Mouse (Mus musculus): ENCODE results near the gene Gm43191. TPM values are rescaled to one million over a fixed set of nuclear protein-coding genes. Genes with fewer than 3 reads are reported as not detected.
A peak's percentile ranks its signal among the peaks of the same experiment; 100 is the strongest.
"Not testable (repeated sequence)": the region's sequence is repeated elsewhere in the genome, so short reads cannot be mapped to it uniquely, and the experiment has no call there.

Gene Gm43191
- polyA plus RNA-seq, 1 experiment from 2014 or later: 0.59 TPM

- no peaks in the 10 kb centered on the region for H3K9me3 ChIP-seq
- WGBS: 78% methylated on average over 7 of the region's 7 CpGs
- no peak overlapping the region for H3K4me3 ChIP-seq
- H3K27me3 ChIP-seq (ENCODE audit: insufficient read depth, poor library complexity, severe bottlenecking): no peaks in the 10 kb centered on the region
- peak; percentile 33 for DNase-seq (ENCODE audit: low spot score)
- no peak overlapping the region for H3K27ac ChIP-seq
- H3K36me3 ChIP-seq: no peaks in the 10 kb centered on the region
- H3K4me1 ChIP-seq: peaks cover 54% of the 10 kb centered on the region
These were observed 24.7 kb downstream of the Gm43191 start for GRCm38 (mm10) chr3:116656184-116656965.

DNA sequence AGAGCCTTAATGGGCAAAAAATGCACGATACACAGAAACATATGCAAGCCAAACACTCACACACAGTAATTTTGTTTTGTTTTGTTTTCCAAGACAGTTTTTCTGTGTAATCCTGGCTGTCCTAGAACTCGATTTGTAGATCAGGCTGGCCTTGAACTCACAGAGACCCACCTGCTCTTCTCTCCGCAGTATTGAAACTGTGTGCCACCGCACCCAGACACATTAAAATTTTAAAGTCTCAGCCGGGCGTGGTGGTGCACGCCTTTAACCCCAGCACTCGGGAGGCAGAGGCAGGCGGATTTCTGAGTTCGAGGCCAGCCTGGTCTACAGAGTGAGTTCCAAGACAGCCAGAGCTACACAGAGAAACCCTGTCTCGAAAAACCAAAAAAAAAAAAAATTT is 27.0 kb downstream of the Gm43191 start:
- not testable (repeated sequence) for H3K27ac ChIP-seq; DNase-seq (ENCODE audit: low spot score); H3K9me3 ChIP-seq; H3K27me3 ChIP-seq (ENCODE audit: insufficient read depth, poor library complexity, severe bottlenecking); H3K4me3 ChIP-seq
- Histone ChIP-seq H3K4me1 (peaks cover 45% of the 10 kb centered on the region), H3K36me3 (peaks cover 19% of the 10 kb centered on the region; the same call in 1 of the 2 replicates)
- WGBS: 91% methylated on average over 11 of the region's 11 CpGs

DNA sequence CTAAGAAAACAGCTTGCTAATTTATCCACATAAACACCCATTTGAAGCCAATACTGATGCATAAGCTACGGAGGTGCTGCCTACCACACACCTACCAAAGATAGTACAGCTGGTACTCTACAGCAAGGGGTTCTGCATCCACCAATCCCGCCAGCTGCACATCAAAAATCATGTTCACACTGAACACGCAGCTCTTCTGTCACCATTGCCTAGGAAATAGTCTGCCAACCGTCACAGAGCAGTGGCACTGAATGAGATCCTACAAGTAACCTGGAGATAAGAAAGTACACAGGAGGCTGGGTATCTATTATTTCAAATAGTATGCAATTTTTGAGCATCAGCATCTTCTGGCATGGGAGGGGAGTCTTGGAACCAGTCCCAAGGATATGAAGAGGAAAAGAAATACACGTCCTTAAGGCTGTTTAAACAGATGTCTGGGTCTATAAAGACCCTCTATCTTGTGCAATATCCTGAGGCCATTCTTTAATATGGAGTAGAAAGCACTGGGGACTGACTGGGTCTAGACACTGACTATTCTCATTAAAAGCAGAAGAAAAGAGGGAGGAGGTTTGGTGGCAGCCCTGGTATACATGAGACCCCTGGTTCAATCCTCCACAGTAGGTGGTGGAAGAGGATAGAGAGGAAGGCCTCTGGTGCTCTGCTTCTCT is 27.6 kb downstream of the Gm43191 start:
- H3K36me3 ChIP-seq: peaks cover 22% of the 10 kb centered on the region; the same call in 1 of the 2 replicates
- no peak overlapping the region for H3K4me3 ChIP-seq
- 66% methylated on average over 5 of the region's 5 CpGs for WGBS
- no peaks in the 10 kb centered on the region for H3K27me3 ChIP-seq (ENCODE audit: insufficient read depth, poor library complexity, severe bottlenecking)
- peaks cover 41% of the 10 kb centered on the region for H3K4me1 ChIP-seq
- H3K9me3 ChIP-seq: no peaks in the 10 kb centered on the region
- H3K27ac ChIP-seq: no peak overlapping the region
- no peak for DNase-seq (ENCODE audit: low spot score)

DNA sequence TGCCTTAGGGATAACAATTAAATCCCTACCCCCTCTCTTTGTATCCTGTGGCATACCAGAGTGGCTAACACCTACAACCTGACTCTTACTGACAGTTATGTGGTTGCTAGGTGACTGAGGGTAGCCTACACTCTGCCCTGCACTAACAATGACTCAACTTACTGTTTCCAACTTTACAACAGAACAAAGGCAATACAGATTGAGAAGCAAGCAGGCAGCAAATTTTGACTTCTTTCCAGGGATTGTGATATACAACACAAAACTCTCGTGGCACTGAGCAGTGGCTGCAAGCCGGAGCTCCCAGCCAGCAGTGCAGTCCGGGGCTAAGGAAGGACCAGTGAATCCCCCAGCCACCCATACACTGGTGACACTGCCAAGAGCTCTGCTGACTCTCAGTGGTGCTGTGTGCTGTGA is 29.0 kb downstream of the Gm43191 start:
- no peaks in the 10 kb centered on the region for H3K27me3 ChIP-seq (ENCODE audit: insufficient read depth, poor library complexity, severe bottlenecking)
- WGBS: 75% methylated on average over 3 of the region's 3 CpGs
- no peak for DNase-seq (ENCODE audit: low spot score)

GRCm38 (mm10) chr3:116650698-116651097 is 30.4 kb downstream of the Gm43191 start:
- Histone ChIP-seq H3K27me3 (ENCODE audit: insufficient read depth, poor library complexity, severe bottlenecking) (no peaks in the 10 kb centered on the region), H3K4me1 (peaks cover 23% of the 10 kb centered on the region), H3K9me3 (no peaks in the 10 kb centered on the region), H3K27ac (no peak overlapping the region), H3K36me3 (peaks cover 39% of the 10 kb centered on the region; the same call in 1 of the 2 replicates), H3K4me3 (no peak overlapping the region)
- 92% methylated on average over 9 of the region's 9 CpGs for WGBS
- no peak for DNase-seq (ENCODE audit: low spot score)

More for the DNA sequence above, 29.0 kb downstream of the Gm43191 start:
- Histone ChIP-seq H3K9me3 (no peaks in the 10 kb centered on the region), H3K4me1 (peaks cover 32% of the 10 kb centered on the region), H3K36me3 (peaks cover 26% of the 10 kb centered on the region; the same call in 1 of the 2 replicates), H3K27ac (no peak overlapping the region), H3K4me3 (no peak overlapping the region)

DNA sequence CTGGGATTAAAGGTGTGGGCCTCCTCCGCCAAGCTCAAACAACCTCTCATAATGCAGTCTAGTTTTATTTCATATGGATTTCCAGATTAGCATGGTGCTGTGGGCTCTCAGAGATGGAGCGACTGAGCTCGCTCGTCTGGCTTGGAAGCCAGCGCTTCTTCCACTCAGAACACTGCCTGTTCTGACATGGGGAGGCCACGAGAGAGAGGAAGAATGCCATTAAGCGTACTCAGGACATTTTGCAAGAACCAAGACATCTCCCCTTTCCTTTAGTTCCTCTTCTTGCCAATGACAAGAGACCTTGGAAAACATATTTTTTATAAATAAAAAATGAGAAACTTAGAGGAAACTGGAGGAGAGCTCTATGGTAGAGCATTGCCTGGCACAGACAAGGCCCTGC is 32.3 kb downstream of the Gm43191 start:
- H3K4me3 ChIP-seq: no peak overlapping the region
- H3K9me3 ChIP-seq: no peaks in the 10 kb centered on the region
- 93% methylated on average over 7 of the region's 7 CpGs for WGBS
- peaks cover 19% of the 10 kb centered on the region for H3K4me1 ChIP-seq
- no peak overlapping the region for H3K27ac ChIP-seq
- no peak for DNase-seq (ENCODE audit: low spot score)
- H3K36me3 ChIP-seq: peaks cover 55% of the 10 kb centered on the region
- H3K27me3 ChIP-seq (ENCODE audit: insufficient read depth, poor library complexity, severe bottlenecking): no peaks in the 10 kb centered on the region

GRCm38 (mm10) chr3:116646387-116646786 is 34.7 kb downstream of the Gm43191 start:
- WGBS: 96% methylated on average over 1 of the region's 1 CpGs
- Histone ChIP-seq H3K36me3 (peaks cover 75% of the 10 kb centered on the region), H3K9me3 (no peaks in the 10 kb centered on the region), H3K27ac (no peak overlapping the region), H3K4me3 (no peak overlapping the region), H3K27me3 (ENCODE audit: insufficient read depth, poor library complexity, severe bottlenecking) (no peaks in the 10 kb centered on the region), H3K4me1 (peaks cover 1% of the 10 kb centered on the region; the same call in 1 of the 2 replicates)
- DNase-seq (ENCODE audit: low spot score): no peak

DNA sequence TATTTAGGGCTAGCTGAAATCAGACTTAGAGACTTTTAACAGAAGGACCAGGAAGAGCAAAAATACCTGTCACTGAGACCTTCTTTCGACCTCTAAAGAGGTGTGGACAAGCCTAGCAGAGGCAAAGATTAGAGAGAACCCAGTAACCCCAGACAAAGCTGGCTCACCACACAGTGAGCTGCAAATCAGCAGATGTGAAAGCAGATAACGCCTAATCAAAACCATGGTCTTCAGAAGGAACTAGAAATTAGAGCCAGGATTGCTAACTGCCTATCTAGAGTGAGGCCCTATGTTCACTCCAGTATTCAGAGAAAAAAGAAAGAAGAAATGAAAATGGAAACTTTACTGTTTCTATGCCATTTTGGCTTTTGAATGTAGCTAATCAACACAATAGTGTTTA is 38.7 kb downstream of the Gm43191 start:
- Histone ChIP-seq H3K9me3 (no peaks in the 10 kb centered on the region), H3K36me3 (peaks cover 90% of the 10 kb centered on the region), H3K27ac (no peak overlapping the region), H3K4me1 (no peaks in the 10 kb centered on the region), H3K27me3 (ENCODE audit: insufficient read depth, poor library complexity, severe bottlenecking) (no peaks in the 10 kb centered on the region), H3K4me3 (no peak overlapping the region)
- WGBS: 87% methylated on average over 2 of the region's 2 CpGs
- no peak for DNase-seq (ENCODE audit: low spot score)

GRCm38 (mm10) chr3:116641811-116642371 is 39.2 kb downstream of the Gm43191 start:
- Histone ChIP-seq H3K4me3 (no peak overlapping the region), H3K27me3 (ENCODE audit: insufficient read depth, poor library complexity, severe bottlenecking) (no peaks in the 10 kb centered on the region), H3K36me3 (peaks cover 92% of the 10 kb centered on the region), H3K27ac (no peak overlapping the region), H3K9me3 (no peaks in the 10 kb centered on the region), H3K4me1 (no peaks in the 10 kb centered on the region)
- DNase-seq (ENCODE audit: low spot score): no peak
- WGBS: 90% methylated on average over 6 of the region's 6 CpGs

DNA sequence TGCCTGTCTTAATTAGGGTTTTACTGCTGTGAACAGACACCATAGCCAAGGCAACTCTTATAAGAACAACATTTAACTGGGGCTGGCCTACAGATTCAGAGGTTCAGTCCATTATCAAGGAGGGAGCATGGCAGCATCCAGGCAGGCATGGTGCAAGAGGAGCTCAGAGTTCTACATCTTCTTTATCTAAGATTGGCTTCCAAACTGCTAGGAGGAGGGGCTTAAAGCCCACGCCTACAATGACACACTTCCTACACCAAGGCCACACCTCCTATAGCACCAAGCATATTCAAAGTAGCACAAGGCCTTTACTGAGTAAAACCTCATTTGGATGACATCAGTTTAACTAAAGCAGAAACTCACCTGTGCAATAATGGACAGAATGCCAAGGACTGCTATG is 41.0 kb downstream of the Gm43191 start:
- WGBS: 74% methylated on average over 1 of the region's 1 CpGs
- H3K27ac ChIP-seq: no peak overlapping the region

DNA sequence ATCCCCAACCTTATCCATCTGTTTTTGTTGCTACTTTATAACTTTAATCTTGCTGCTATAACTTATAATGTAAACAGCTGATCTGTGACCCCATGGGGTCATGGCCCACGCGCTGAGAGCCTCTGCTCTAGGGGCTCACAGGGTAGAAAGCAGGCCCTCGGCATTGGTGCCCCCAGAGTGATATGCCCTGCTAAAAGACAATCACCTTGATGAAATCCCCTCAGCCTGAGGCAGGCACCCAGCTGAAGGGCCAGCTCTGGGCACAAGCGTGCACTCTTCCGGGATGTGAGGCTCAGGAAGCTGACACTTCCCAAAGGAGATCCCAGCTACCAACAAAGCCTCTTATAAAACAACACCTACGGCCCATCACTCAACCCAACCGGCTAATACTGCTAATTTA is 42.5 kb downstream of the Gm43191 start:
- DNase-seq (ENCODE audit: low spot score): no peak
- Histone ChIP-seq H3K9me3 (no peaks in the 10 kb centered on the region), H3K4me1 (no peaks in the 10 kb centered on the region), H3K27me3 (ENCODE audit: insufficient read depth, poor library complexity, severe bottlenecking) (no peaks in the 10 kb centered on the region), H3K27ac (no peak overlapping the region), H3K4me3 (no peak overlapping the region), H3K36me3 (peaks cover 92% of the 10 kb centered on the region)
- 93% methylated on average over 7 of the region's 7 CpGs for WGBS

More for the DNA sequence above, 41.0 kb downstream of the Gm43191 start:
- no peak for DNase-seq (ENCODE audit: low spot score)
- H3K4me1 ChIP-seq: no peaks in the 10 kb centered on the region
- H3K36me3 ChIP-seq: peaks cover 90% of the 10 kb centered on the region
- no peak overlapping the region for H3K4me3 ChIP-seq
- no peaks in the 10 kb centered on the region for H3K9me3 ChIP-seq
- H3K27me3 ChIP-seq (ENCODE audit: insufficient read depth, poor library complexity, severe bottlenecking): no peaks in the 10 kb centered on the region

GRCm38 (mm10) chr3:116637693-116638476 is 43.2 kb downstream of the Gm43191 start:
- DNase-seq (ENCODE audit: low spot score): no peak
- no peak overlapping the region for H3K27ac ChIP-seq

More at GRCm38 (mm10) chr3:116637693-116638476, 43.2 kb downstream of the Gm43191 start:
- Histone ChIP-seq H3K4me3 (no peak overlapping the region), H3K9me3 (no peaks in the 10 kb centered on the region), H3K36me3 (peaks cover 92% of the 10 kb centered on the region), H3K27me3 (ENCODE audit: insufficient read depth, poor library complexity, severe bottlenecking) (no peaks in the 10 kb centered on the region), H3K4me1 (no peaks in the 10 kb centered on the region)
- 83% methylated on average over 9 of the region's 9 CpGs for WGBS

All from heart, embryonic 10.5 days (tissue).